Mouse (Mus musculus): ENCODE measurements around the gene Cyp26c1.

The Cyp26c1 gene

DNA sequence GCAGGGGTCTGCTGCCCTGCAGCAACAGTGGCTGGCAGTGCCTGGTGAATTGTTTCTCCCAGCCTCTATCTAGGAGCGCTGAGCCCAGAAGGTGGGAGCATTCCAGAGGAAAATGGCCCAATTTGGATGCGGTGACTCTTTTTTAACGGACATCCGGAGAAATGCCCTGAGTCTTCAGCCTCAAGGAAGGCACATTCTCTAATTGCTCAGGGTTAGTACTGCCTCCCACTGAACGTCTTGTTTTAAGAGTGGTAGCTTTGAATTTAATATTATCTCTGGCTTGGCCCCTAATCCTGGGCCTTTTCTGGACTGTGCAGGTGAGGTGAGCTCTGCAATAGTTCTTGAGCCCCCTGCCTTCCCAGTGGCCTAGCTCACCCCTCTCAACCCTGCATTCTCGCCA lies at the start of gene Cyp26c1:
Gene Cyp26c1, plus strand, starts transcription at position 301 of the 400 bp plus-strand sequence.
- no peak for DNase-seq (ENCODE audit: low spot score in 2 of 2)

- DNase-seq (ENCODE audit: low spot score in 2 of 2), result no peak
Measured at GRCm38 (mm10) chr19:37647994-37648393, 37.4 kb upstream of the Cyp26c1 start.

DNA sequence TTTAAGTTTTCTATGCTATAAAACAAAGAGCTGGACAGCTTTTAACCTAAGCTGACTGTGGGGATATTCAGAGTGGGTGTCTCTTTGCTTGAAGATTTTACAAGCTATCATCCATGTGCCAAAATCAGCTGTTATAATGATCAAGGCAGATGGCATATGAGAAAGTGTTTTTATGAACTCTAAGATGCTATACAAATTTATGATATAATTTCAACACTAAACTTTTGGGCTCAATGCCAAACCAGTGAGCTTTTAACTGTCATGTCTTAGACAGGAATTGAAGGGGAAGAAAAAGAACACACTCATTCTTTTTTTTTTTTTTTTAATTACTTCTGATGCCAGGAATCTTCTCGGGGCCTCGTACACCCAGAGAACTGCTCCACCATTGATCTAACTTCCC lies 34.9 kb upstream of the Cyp26c1 start:
- DNase-seq (ENCODE audit: low spot score in 2 of 2), result no peak

GRCm38 (mm10) chr19:37654012-37654411 lies 31.4 kb upstream of the Cyp26c1 start:
- DNase-seq (ENCODE audit: low spot score in 2 of 2), result no peak

- DNase-seq (ENCODE audit: low spot score in 2 of 2), result no peak
Measured at GRCm38 (mm10) chr19:37656441-37656840, 28.9 kb upstream of the Cyp26c1 start.

DNA sequence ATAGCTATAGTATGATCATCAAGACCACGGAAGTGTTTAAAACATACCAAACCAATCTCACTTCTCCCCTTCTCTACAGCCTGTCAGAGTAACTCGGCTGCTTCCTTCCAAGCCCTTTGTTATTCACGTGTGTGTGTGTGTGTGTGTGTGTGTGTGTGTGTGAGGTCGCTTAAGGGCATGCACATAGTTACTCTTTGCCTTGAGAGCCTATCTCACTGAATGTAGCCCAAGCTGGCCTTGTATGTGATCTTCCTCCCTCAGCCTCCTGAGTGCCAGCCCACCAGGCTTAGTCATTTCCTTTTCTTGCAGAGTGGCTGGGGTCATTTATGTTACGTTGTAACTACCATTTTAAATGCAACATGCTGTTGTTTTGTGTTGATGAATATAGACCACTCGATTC lies 20.1 kb upstream of the Cyp26c1 start:
- no peak for DNase-seq (ENCODE audit: low spot score in 2 of 2)

DNA sequence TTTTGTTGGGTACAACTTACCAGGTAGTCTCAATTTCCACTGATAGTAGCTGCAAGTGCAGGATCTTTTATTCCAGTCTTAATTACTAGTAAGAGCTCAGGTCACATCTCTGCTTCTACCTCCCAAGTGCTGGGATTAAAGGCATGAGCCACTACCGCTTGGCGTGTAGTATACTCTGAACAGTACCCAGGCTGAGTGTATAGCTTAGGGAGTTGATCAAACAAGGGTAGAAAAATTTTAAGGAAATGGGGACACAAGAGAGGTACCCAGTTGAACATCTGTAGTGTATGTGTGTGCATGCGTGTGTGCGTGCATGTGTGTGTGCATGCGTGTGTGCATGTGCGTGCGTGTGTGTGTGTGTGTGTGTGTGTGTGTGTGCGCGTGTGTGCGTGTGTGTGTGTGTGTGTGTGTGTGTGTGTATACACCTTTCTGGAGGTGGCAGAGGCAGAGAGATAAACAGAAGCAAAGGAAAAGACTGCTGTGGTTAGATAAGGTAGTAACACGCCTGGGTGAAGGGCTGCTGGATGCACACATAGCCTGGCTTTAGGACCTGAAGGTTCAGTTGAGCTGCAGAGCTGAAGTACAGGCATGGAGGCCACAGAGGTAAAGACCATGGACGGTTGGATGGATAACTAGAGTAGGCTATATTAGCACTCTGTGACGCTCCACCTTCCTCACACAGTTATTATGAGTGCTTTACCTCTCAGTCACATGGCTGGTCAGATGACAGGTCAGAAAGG lies 17.4 kb upstream of the Cyp26c1 start:
- DNase-seq (ENCODE audit: low spot score in 2 of 2), result no peak

GRCm38 (mm10) chr19:37668657-37669056 lies 16.7 kb upstream of the Cyp26c1 start:
- DNase-seq (ENCODE audit: low spot score in 2 of 2), result no peak

- no peak for DNase-seq (ENCODE audit: low spot score in 2 of 2)
Measured at GRCm38 (mm10) chr19:37669486-37669885, 15.9 kb upstream of the Cyp26c1 start.

DNA sequence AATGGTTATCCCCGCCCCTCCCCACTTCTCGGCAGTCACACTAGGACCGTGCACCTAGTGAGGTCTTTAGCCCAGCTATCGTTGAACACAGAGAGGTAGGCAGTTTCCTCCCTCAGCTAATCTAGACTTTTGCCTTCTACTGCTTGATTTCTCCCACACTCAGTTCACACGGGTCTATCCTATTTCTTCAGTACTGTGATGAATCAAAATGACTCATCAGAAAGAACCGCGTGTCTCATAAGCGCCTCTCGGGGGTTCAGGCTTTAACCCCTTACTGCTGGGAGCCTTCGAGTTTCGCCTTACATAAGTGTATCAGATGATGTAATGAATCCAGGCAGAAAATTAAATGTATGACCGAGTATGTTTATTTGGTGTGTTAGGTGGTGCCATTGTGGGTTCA lies 12.0 kb upstream of the Cyp26c1 start:
- DNase-seq (ENCODE audit: low spot score in 2 of 2), result no peak

DNA sequence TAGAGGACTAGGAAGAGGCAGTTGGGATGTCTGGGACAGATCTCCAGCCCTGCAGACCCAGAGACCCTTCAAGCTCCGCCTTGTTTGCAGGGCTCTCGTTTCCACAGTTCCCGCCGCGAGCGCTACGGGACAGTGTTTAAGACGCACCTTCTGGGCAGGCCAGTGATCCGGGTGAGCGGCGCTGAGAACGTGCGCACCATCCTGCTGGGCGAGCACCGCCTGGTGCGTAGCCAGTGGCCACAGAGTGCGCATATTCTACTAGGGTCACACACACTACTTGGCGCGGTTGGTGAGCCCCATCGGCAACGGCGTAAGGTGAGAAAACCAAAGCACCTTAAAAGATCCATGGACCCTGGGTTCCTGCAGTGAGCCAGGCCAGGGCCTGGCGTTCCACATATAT lies 966 bp downstream of the Cyp26c1 start:
- DNase-seq (ENCODE audit: low spot score in 2 of 2), result no peak

DNA sequence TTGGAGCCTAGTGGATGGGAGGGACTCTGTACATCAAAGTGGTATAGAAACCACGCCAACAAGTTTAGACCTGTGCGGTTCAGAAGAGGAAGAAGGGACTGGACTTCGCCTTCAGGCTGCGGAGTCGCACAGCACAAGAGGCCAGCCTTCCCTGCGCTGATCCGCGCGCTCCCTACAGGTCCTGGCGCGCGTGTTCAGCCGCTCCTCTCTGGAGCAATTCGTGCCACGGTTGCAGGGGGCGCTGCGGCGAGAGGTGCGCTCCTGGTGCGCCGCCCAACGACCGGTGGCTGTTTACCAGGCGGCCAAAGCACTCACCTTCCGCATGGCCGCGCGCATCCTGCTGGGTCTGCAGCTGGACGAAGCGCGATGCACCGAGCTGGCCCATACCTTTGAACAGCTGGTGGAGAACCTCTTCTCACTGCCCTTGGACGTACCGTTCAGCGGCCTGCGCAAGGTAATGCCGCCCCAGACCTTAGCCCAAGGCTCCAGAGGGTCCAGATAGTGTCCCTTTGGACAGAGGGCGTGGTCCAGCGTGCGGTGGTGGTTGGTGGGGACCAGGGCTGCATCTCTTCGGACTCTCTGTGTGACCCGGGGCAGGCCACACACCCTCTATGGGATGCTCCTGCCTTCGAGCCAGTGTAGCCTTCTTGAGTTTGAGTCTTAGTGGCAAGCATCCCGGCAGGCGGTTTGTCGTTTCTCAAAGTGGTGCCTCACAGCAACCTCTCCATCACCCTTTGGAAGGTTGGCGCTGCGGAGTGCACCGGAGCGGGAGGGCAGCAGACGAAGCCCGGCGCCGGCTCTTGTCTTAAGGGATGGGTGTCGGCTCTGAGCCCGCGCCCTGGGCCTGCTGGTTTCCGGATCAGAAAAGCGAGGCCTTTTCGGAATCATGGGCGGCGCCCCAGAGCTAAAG lies 1.8 kb downstream of the Cyp26c1 start:
- DNase-seq (ENCODE audit: low spot score in 2 of 2), result no peak

GRCm38 (mm10) chr19:37689478-37689877 lies 4.1 kb downstream of the Cyp26c1 start:
- DNase-seq (ENCODE audit: low spot score in 2 of 2), result no peak

GRCm38 (mm10) chr19:37690716-37691115 lies 5.3 kb downstream of the Cyp26c1 start:
- no peak for DNase-seq (ENCODE audit: low spot score in 2 of 2)

DNA sequence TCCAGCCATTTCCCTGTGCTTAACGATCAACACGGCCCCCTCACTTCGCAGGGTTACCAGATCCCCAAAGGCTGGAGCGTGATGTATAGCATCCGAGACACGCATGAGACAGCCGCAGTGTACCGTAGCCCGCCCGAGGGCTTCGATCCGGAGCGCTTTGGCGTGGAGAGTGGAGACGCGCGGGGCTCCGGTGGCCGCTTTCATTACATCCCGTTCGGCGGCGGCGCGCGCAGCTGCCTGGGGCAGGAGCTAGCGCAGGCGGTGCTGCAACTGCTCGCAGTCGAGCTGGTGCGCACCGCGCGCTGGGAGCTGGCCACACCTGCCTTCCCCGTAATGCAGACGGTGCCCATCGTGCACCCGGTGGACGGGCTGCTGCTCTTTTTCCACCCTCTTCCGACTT lies 7.5 kb downstream of the Cyp26c1 start:
- peak; percentile 45 to 49 for DNase-seq (ENCODE audit: low spot score in 2 of 2)

DNA sequence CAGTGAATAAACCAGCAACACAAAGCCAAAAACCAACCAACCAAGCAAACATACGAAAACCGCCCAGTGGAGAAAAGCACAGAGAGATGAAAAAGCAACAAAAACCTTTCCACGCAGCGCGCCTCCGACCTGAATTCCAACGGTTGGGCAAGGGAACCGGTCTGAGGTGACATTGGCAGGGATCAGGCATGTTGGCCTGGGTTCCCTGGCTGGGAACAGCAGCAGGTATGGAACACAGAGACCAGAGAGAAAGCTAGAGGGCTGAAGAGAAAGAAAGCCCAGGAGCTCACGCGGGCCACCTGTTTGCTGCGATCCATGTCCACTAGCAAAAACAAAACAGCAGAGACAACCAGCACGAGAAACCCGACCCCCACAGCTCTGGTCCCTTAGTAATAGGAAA lies 9.8 kb downstream of the Cyp26c1 start:
- no peak for DNase-seq (ENCODE audit: low spot score in 2 of 2)

GRCm38 (mm10) chr19:37695762-37696602 lies 10.6 kb downstream of the Cyp26c1 start:
- DNase-seq (ENCODE audit: low spot score in 2 of 2), result no peak

GRCm38 (mm10) chr19:37696603-37697334 lies 11.4 kb downstream of the Cyp26c1 start:
- no peak for DNase-seq (ENCODE audit: low spot score in 2 of 2)

- no peak for DNase-seq (ENCODE audit: low spot score in 2 of 2)
Measured at GRCm38 (mm10) chr19:37697335-37697636, 11.9 kb downstream of the Cyp26c1 start.

DNA sequence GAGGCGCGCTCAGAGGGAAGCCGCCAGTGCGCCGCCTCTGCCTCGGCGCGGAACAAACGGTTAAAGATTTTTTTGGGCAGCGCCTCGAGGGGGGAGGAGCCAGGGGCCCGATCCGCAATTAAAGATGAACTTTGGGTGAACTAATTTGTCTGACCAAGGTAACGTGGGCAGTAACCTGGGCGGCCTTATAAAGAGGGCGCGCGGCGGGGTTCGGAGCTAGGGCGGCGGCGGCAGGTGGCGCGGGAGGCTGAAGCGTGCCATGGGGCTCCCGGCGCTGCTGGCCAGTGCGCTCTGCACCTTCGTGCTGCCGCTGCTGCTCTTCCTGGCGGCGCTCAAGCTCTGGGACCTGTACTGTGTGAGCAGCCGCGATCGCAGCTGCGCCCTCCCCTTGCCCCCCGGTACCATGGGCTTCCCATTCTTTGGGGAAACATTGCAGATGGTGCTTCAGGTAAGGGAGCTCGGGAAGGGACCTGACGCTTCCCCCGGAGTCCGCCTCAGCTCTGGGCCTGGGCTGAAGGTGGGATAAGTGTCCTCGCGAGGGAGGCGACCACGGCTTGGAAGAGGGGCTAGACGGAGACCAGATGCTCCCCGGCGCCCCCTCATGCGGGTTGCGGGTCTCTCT lies 12.4 kb downstream of the Cyp26c1 start, which contains the start of gene Cyp26a1:
Gene Cyp26a1, plus strand, starts transcription at position 148 of the 622 bp plus-strand sequence.
- DNase-seq (ENCODE audit: low spot score in 2 of 2), result peak in 1 of 2 experiments; percentile 19

Measured in frontal cortex, postnatal 36 days (tissue).